Comparison of ENCODE assay signal across 8 mouse cellular contexts in the genomic region with DNA sequence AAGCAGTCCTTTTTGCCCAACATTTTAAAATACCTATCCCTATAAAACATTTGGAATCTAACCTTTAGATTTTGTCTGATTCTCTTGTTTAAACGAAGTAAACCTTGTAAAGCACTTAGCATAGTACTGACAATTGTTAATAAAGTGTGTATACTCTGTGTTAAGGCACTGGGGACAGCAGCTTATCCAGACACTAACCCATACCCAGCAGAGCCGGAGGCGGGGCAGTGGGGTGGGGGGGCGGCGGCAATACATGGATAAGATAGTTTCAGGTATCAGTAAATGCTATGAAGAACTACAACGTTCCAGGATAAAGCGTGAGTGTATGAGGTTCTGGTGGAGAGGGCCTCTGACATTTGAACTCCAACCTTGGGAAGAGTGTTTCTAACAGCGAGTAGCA. TPM values are rescaled to one million over a fixed set of nuclear protein-coding genes. Genes with fewer than 3 reads are reported as not detected.
DNase-seq lines count a peak whose midpoint lies in the region; ATAC-seq lines count a peak whose summit lies in the region.

No protein-coding gene starts in this region.

- H3K27me3 ChIP-seq in forebrain, embryonic 10.5 days (ENCODE audit: poor library complexity, severe bottlenecking): no peaks in the 10 kb centered on the region
- H3K27me3 ChIP-seq in liver, embryonic 13.5 days: no peaks in the 10 kb centered on the region

- H3K36me3 ChIP-seq in forebrain, embryonic 10.5 days (replicated peaks): peaks cover 48% of the 10 kb centered on the region
- peaks cover 40% of the 10 kb centered on the region for H3K36me3 ChIP-seq in liver, embryonic 13.5 days

- peak; percentile 59 for ATAC-seq in liver, embryonic 13.5 days (ENCODE audit: low read depth)

- H3K4me2 ChIP-seq in liver, embryonic 13.5 days: peak overlapping the region; percentile 80

- 45% methylated on average over 8 of the region's 8 CpGs for WGBS in forebrain, embryonic 10.5 days
- 13% methylated on average over 8 of the region's 8 CpGs for WGBS in liver, embryonic 13.5 days (ENCODE audit: insufficient replicate concordance)

- DNase-seq in cerebellum, postnatal 10 days: peak; percentile 17 to 18
- DNase-seq in cerebellum, postnatal 25 days: no peak
- DNase-seq in 3T3-L1 (ENCODE audit: low read depth, low spot score): peak; percentile 36
- DNase-seq in forebrain, embryonic 10.5 days (ENCODE audit: extremely low spot score, low spot score): no peak
- DNase-seq in liver, embryonic 13.5 days: no peak
- DNase-seq in Muller cell, postnatal 12 days (ENCODE audit: inconsistent ontology term): no peak
- no peak for DNase-seq in thymus, postnatal 36 days
- DNase-seq in retina, embryonic 14.5 days (ENCODE audit: low spot score): no peak

- peak overlapping the region; percentile 89 for H3K4me3 ChIP-seq in forebrain, embryonic 10.5 days
- peak overlapping the region; percentile 84 for H3K4me3 ChIP-seq in liver, embryonic 13.5 days (replicated peaks)

- H3K9me3 ChIP-seq in forebrain, embryonic 10.5 days: peaks cover 17% of the 10 kb centered on the region; the same call in 1 of the 2 replicates
- 0 out of 2 replicates have a peak, but pooled peaks cover 8% of the 10 kb centered on the region for H3K9me3 ChIP-seq in liver, embryonic 13.5 days (replicated peaks)

- H3K4me1 ChIP-seq in forebrain, embryonic 10.5 days: peaks cover 28% of the 10 kb centered on the region
- H3K4me1 ChIP-seq in liver, embryonic 13.5 days (replicated peaks): peaks cover 22% of the 10 kb centered on the region

- H3K27ac ChIP-seq in forebrain, embryonic 10.5 days: peak overlapping the region; percentile 94
- no peak overlapping the region for H3K27ac ChIP-seq in liver, embryonic 13.5 days

- H3K9ac ChIP-seq in liver, embryonic 13.5 days: peak overlapping the region; percentile 86

RNA-seq across cellular contexts. Expression of gene Rrn3, which starts 0.7 kb away (rescaled TPM):
- 96.1 and 96.2 TPM in 2 replicates for polyA plus RNA-seq in forebrain, embryonic 10.5 days (2016; fragmentation: Nextera tagmentation; extraction: Ambion mirVana)
- polyA plus RNA-seq in liver, embryonic 13.5 days (2015; fragmentation: Nextera tagmentation; extraction: Ambion mirVana): 34.9 and 41.0 TPM in 2 replicates

RNA-seq across cellular contexts. Expression of gene Ntan1, which starts 37.4 kb away (rescaled TPM):
- 122 and 125 TPM in 2 replicates for polyA plus RNA-seq in forebrain, embryonic 10.5 days (2016; fragmentation: Nextera tagmentation; extraction: Ambion mirVana)
- 44.7 and 45.3 TPM in 2 replicates for polyA plus RNA-seq in liver, embryonic 13.5 days (2015; fragmentation: Nextera tagmentation; extraction: Ambion mirVana)

RNA-seq across cellular contexts. Expression of gene Pla2g10, which starts 50.4 kb away (rescaled TPM):
- 0.44 TPM in 1 of 2 replicates, not detected in the other for polyA plus RNA-seq in forebrain, embryonic 10.5 days (2016; fragmentation: Nextera tagmentation; extraction: Ambion mirVana)
- polyA plus RNA-seq in liver, embryonic 13.5 days (2015; fragmentation: Nextera tagmentation; extraction: Ambion mirVana): 0.24 TPM in 1 of 2 replicates, not detected in the other

Comparison
In these comparisons a context has a peak if more than half of its experiments do, and no peak if none do; other contexts are left out.
1. DNase-seq: peak in cerebellum, postnatal 10 days (2 of 2) and 3T3-L1 (single experiment); none in cerebellum, postnatal 25 days (0 of 2), forebrain, embryonic 10.5 days (single experiment), liver, embryonic 13.5 days (single experiment), Muller cell, postnatal 12 days (single experiment), thymus, postnatal 36 days (0 of 2) and retina, embryonic 14.5 days (single experiment).